Mouse (Mus musculus) left cerebral cortex, adult 11 months (tissue): Measurements from ENCODE around the gene Arhgap4.

Experiments used
- DNase-seq: peaks from one replicate; pipeline ENCODE4 v3.0.0; 2022; ENCODE audit warnings: low spot score

Arhgap4 gene

GRCm38 (mm10) chrX:73914827-73915703, 6.6 kb downstream of the Arhgap4 start:
- peak; percentile 85 for DNase-seq

GRCm38 (mm10) chrX:73911588-73911987, 10.1 kb downstream of the Arhgap4 start:
- DNase-seq: no peak

- no peak for DNase-seq
Observed at GRCm38 (mm10) chrX:73911156-73911555, 10.5 kb downstream of the Arhgap4 start.

GRCm38 (mm10) chrX:73910451-73910850, 11.2 kb downstream of the Arhgap4 start:
- DNase-seq: no peak

GRCm38 (mm10) chrX:73910049-73910448, 11.6 kb downstream of the Arhgap4 start:
- DNase-seq: no peak

- DNase-seq: no peak
Observed at GRCm38 (mm10) chrX:73897959-73898358, 23.7 kb downstream of the Arhgap4 start.

- no peak for DNase-seq
Observed at GRCm38 (mm10) chrX:73895719-73896118, 26.0 kb downstream of the Arhgap4 start, which contains the start of gene L1cam. L1cam (minus strand) TSS chrX:73896105.

GRCm38 (mm10) chrX:73892833-73893232, 28.8 kb downstream of the Arhgap4 start:
- no peak for DNase-seq

- no peak for DNase-seq
Observed at GRCm38 (mm10) chrX:73891551-73892152, 30.0 kb downstream of the Arhgap4 start, which contains the start of gene Avpr2. Avpr2 (plus strand) TSS chrX:73892102.

GRCm38 (mm10) chrX:73881463-73881862, 40.2 kb downstream of the Arhgap4 start:
- DNase-seq: no peak

- DNase-seq: no peak
Observed at GRCm38 (mm10) chrX:73881036-73881427, 40.6 kb downstream of the Arhgap4 start.

- DNase-seq: no peak
Observed at GRCm38 (mm10) chrX:73880194-73881035, 41.3 kb downstream of the Arhgap4 start.

- no peak for DNase-seq
Observed at GRCm38 (mm10) chrX:73877014-73877413, 44.7 kb downstream of the Arhgap4 start.

GRCm38 (mm10) chrX:73875881-73876280, 45.8 kb downstream of the Arhgap4 start:
- DNase-seq: no peak

GRCm38 (mm10) chrX:73871956-73872355, 49.7 kb downstream of the Arhgap4 start:
- DNase-seq: no peak

GRCm38 (mm10) chrX:73871474-73871873, 50.2 kb downstream of the Arhgap4 start:
- DNase-seq: no peak

- DNase-seq: no peak
Observed at GRCm38 (mm10) chrX:73869334-73869733, 52.3 kb downstream of the Arhgap4 start.

GRCm38 (mm10) chrX:73867852-73868251, 53.8 kb downstream of the Arhgap4 start:
- no peak for DNase-seq

- DNase-seq: no peak
Observed at GRCm38 (mm10) chrX:73867256-73867655, 54.4 kb downstream of the Arhgap4 start.

- no peak for DNase-seq
Observed at GRCm38 (mm10) chrX:73864692-73865091, 57.0 kb downstream of the Arhgap4 start.

GRCm38 (mm10) chrX:73855087-73855408, 66.6 kb downstream of the Arhgap4 start:
- no peak for DNase-seq

- no peak for DNase-seq
Observed at GRCm38 (mm10) chrX:73854326-73855086, 67.2 kb downstream of the Arhgap4 start.
